Mouse (Mus musculus) midbrain, postnatal 0 days (tissue): Measurements from ENCODE around the gene Suclg1. TPM values are rescaled to one million over a fixed set of nuclear protein-coding genes. Genes with fewer than 3 reads are reported as not detected.

Source experiments
- ATAC-seq: fragments of 200-750 bp; cut with Nextera tagmentation; 2 replicates; pipeline ENCODE4 v1.8.0; 2017; ENCODE audit warnings: moderate number of reproducible peaks, mild to moderate bottlenecking, moderate TSS enrichment, moderate library complexity; ENCODE audit not compliant: low FRiP score
- DNase-seq: peaks from one replicate; pipeline ENCODE4 v3.0.0-alpha.2; 2015; ENCODE audit warnings: low spot score
- H3K27ac ChIP-seq: fragments of 300-500 bp; sonication (generic); 2 replicates; pipeline ENCODE4 v1.5.1; 2014; ENCODE audit warnings: low read depth, mild to moderate bottlenecking, low read length, mixed read lengths
- H3K27me3 ChIP-seq: fragments of 300-500 bp; sonication (generic); 2 replicates; pipeline ENCODE4 v1.6.1; 2014; ENCODE audit warnings: low read length, control low read depth, mixed read lengths; ENCODE audit not compliant: insufficient read depth
- H3K36me3 ChIP-seq: fragments of 300-500 bp; sonication (generic); 2 replicates; pipeline ENCODE4 v1.6.1; 2014; ENCODE audit warnings: low read length, control low read depth, mixed read lengths; ENCODE audit not compliant: insufficient read depth
- H3K4me1 ChIP-seq: fragments of 300-500 bp; sonication (generic); 2 replicates; pipeline ENCODE4 v1.6.1; 2014; ENCODE audit warnings: mild to moderate bottlenecking, control low read depth, antibody characterized with exemption, low read length, mixed read lengths; ENCODE audit not compliant: insufficient read depth
- H3K4me2 ChIP-seq: fragments of 300-500 bp; sonication (generic); 2 replicates; pipeline ENCODE4 v1.6.1; 2014; ENCODE audit warnings: low read depth, mild to moderate bottlenecking, low read length, mixed read lengths; ENCODE audit not compliant: poor library complexity, severe bottlenecking
- H3K4me3 ChIP-seq: fragments of 300-500 bp; sonication (generic); 2 replicates; pipeline ENCODE4 v1.5.1; 2014; ENCODE audit warnings: low read depth, mild to moderate bottlenecking, low read length, moderate library complexity
- H3K9ac ChIP-seq: fragments of 300-500 bp; sonication (generic); replicated peaks from 2 replicates; pipeline ENCODE4 v1.6.1; 2014; ENCODE audit warnings: mild to moderate bottlenecking, low read length, moderate library complexity, mixed read lengths; ENCODE audit not compliant: poor library complexity, severe bottlenecking
- H3K9me3 ChIP-seq: fragments of 300-500 bp; sonication (generic); 2 replicates; pipeline ENCODE4 v1.6.1; 2016; ENCODE audit warnings: low read length, control low read depth
- CTCF ChIP-seq: IDR thresholded peaks from 2 replicates; pipeline ENCODE4 v1.5.1; 2016; ENCODE audit warnings: antibody characterized with exemption, mild to moderate bottlenecking
- WGBS: fragments of 180-500 bp; shearing (Covaris S2); extraction: QIAGEN DNeasy Blood & Tissue Kit; methylation state at CpG from one replicate; pipeline ENCODE4 v1.1.7; 2014; 5-methylcytosine and 5-hydroxymethylcytosine counted together
- polyA plus RNA-seq: library from polyadenylated mRNA; unstranded; fragments of >200 nt; fragmentation: Nextera tagmentation; extraction: Ambion mirVana; gene quantifications from 2 replicates; pipeline ENCODE4 v1.2.1, GENCODE M21; 2015
- total RNA-seq: library from RNA; depleted of rRNA; stranded (reverse); fragments of >200 nt; gene quantifications from 2 replicates; pipeline ENCODE4 v1.2.3, GENCODE M21; 2014; rRNA removed

Gene Suclg1
- total and polyA plus RNA-seq, 2 experiments from 2014 or later = 39.1 to 123 TPM

DNA sequence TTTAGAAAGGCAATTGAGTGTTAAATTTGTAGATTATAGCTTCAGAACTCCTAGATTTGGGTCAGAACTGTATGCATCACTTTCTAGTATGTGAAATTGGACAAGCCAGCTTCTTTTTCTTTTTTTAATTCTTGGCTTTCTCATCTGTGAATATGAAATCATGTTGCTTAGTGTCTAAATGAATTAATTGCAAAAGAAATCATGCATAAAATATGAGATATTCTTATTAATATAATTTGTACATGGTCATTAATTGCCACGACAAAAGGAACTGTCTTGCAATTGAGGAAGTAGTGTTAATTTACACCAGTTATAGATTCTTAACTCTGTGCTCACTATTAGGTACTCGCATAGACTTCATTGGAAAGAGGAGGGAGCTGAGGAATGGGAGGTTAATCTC, 74.1 kb downstream of the Suclg1 start:
- no peaks in the 10 kb centered on the region for H3K4me1 ChIP-seq
- H3K9me3 ChIP-seq = no peaks in the 10 kb centered on the region
- H3K9ac ChIP-seq = no peak overlapping the region
- TF ChIP-seq CTCF = no peak
- no peak for ATAC-seq
- H3K27ac ChIP-seq = no peak overlapping the region
- DNase-seq = no peak
- no peak overlapping the region for H3K4me3 ChIP-seq
- peaks cover 11% of the 10 kb centered on the region; the same call in 1 of the 2 replicates for H3K27me3 ChIP-seq
- H3K4me2 ChIP-seq = no peak overlapping the region
- WGBS = 60% methylated on average over 2 of the region's 2 CpGs
- H3K36me3 ChIP-seq = no peaks in the 10 kb centered on the region

Other genes starting within 250 kb of the Suclg1 start
- 2.0 and 2.2 TPM in 2 replicates for gene Dnah6, start 26.7 kb upstream of the Suclg1 start, total RNA-seq
- gene Dnah6, start 26.7 kb upstream of the Suclg1 start, polyA plus RNA-seq = 0.18 and 0.22 TPM in 2 replicates
- gene 4931417E11Rik, start 221.3 kb downstream of the Suclg1 start, total RNA-seq = not detected in 2 replicates
- gene 4931417E11Rik, start 221.3 kb downstream of the Suclg1 start, polyA plus RNA-seq = not detected in 2 replicates